Mouse (Mus musculus): ENCODE measurements around the gene Exosc1.

Gene Exosc1

DNA sequence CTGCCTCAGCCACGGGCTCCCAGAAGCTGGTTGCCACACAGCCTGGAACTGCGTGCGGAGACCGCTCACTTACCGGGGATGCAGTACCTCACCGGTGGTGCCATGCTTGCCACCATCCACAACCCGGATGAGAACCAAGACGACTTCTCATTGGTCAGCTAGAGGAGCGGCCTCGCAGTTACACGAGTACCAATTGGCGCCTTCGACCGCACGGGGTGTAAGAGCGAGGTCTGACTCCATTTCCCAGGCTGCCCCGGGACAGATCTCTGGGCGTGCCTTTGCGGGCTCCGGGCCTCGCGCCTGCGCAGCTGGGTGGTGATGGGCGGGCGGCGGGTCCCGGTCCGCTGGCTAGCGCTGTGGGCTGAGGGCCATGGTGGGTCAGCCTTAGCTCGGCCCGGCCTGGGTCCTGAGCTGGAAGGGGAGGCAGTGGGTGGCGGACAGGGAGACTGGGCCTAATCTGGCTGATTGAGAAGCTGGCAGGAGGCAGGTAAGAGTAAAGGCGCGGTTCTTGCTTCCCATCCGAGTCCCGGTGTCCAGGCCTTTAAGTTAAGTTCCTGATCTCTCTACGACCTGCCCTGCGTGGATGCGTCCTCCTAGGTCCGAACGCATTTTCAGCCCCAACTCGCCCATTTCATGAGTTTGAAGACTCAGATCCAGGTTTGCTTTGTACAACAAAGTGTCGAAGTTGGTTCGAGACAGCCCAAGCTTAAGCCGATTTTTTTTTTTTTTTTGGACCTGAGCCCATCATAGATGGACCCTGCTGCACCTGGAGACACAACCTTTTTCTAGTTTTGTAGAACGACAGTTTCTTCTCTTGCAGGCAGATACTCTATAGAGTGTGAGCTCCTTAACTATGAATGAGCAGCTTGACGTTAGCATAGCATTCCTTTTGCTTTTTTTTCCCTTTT is at the start of gene Exosc1, which contains the start of gene Zdhhc16:
Gene Exosc1 (minus strand): TSS at position 245 of the 908 bp plus-strand sequence.
Gene Zdhhc16 (plus strand): TSS at position 302 of the 908 bp plus-strand sequence.
- DNase-seq (ENCODE audit: extremely low read depth, insufficient read length, low spot score) = peak; percentile 94

DNA sequence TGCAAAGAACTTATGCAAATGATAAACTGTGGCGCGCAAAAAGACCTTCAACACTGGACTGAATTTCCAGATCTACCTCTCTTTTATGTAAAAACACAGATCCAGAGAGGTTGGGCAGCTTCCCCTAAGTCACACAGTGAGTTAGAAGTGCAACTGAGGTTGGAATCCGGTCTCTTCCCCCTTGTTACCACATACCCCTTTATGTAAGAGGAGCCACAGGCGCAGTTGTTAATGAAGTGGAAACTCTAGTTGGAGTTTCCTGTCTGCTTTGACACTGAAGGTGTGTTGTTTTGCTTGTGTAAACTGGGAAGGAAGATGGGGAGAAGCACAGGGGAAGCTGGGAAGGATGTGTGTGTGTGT is 49.5 kb upstream of the Exosc1 start:
- DNase-seq (ENCODE audit: extremely low read depth, insufficient read length, low spot score) = peak; percentile 29

DNA sequence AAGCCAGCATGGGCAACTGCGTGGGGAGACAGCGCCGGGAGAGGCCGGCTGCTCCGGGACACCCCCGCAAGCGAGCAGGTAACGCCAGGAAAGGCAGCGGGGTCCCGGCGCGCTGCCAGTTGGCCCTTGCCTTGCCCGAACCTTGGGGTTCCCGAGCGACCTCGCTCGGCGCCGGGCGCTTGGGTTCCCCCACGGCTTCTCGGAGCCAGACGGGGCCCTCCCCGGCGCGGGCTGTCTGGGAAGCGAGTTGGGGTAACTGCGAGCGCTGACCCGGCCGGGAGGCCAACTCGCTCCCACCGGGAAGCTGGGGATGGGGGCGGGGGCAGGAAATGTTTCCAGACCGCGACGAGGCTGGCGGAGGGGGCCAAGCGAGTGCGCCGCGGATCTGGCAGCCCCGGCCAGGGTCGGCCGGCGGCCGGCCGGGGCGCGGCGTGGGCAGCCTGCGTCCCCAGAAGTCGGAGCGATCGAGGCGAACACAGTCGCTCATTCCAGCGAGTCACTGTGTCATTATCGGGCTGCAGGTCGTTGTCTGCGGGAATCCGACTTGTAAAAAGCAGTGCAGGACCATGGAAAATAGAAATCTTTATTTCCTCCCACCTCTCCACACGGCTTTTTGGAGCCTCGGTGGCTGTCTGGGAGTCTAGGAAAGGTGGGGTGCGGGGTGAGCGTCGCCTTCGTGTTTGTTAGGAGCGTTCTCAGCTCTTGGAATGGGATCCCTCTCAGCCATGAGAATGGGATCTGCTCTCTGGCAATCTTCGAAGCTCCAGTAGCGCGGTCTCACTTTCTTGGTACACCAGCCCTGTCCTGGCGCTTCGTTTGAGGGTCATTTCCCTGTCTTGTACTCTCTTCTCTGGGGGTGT is 48.9 kb upstream of the Exosc1 start:
- DNase-seq (ENCODE audit: extremely low read depth, insufficient read length, low spot score) = peak; percentile 61

- no peak for DNase-seq (ENCODE audit: extremely low read depth, insufficient read length, low spot score)
These were observed 48.3 kb upstream of the Exosc1 start, which contains the start of gene Ubtd1 for GRCm38 (mm10) chr19:41981595-41981927. Gene Ubtd1 (plus strand): TSS chr19:41981763.

DNA sequence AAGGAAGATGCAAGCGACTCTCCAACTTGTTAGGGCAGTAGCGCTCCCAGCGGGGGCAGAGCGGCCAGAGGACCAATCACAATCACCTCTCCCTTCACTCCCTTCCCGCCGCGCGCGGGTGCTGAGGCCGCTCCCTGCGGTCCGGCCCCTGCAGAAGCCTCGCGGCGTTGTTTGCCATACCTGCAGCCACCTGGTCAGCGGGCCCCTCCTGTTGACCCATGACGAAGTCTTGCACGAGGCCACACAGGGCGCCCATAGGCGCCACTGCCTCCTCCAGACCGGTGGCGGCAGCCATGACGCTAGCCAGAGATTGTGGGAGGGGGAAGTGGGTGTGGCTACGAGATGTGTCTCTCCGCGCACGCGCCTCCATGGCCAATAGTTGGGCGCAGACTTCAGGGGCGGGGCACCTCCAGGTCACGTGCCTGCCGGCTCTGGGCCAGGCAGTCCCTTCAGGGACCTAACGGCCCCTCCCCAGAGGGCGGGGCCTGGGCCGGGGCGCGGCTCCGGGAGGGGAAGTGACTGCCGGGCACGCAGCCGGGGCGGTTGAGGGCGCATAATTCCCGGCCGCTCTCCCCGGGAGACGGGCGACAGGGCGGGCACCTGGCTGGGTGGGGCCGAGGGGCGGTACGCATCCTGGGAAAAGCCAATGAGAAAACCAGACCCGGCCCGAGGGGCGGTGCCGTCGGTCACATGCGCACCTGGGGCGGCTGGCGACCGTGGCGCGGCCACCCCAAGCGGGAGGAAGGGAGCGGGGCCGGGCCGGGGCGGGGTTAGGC is 47.8 kb upstream of the Exosc1 start, which contains the start of gene Mms19:
Gene Mms19 (minus strand): TSS at position 339 of the 776 bp plus-strand sequence.
- peak; percentile 99 for DNase-seq (ENCODE audit: extremely low read depth, insufficient read length, low spot score)

GRCm38 (mm10) chr19:41980422-41980818 is 47.2 kb upstream of the Exosc1 start:
- DNase-seq (ENCODE audit: extremely low read depth, insufficient read length, low spot score) = no peak

GRCm38 (mm10) chr19:41973891-41974794 is 40.9 kb upstream of the Exosc1 start:
- DNase-seq (ENCODE audit: extremely low read depth, insufficient read length, low spot score) = no peak

GRCm38 (mm10) chr19:41969618-41970017 is 36.4 kb upstream of the Exosc1 start:
- no peak for DNase-seq (ENCODE audit: extremely low read depth, insufficient read length, low spot score)

DNA sequence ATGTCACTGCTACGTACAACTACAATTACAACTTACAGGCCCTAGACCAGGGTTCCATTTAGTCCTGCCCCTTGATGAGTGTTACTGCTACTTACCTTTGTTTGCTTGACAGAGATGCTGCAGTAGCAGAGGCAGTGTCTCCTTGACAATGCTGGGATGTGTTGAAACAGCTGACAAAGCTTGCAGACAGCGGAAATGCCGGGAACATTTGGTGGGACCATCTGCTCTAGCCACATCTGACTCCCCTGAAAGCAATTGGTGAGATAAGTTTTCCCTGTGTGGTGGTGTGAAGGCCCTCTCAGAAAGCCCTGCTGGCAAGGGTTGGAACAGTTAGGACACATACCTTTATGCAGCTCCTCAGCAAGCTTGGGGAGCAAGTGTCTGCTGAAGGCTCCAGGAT is 20.4 kb upstream of the Exosc1 start:
- DNase-seq (ENCODE audit: extremely low read depth, insufficient read length, low spot score) = no peak

DNA sequence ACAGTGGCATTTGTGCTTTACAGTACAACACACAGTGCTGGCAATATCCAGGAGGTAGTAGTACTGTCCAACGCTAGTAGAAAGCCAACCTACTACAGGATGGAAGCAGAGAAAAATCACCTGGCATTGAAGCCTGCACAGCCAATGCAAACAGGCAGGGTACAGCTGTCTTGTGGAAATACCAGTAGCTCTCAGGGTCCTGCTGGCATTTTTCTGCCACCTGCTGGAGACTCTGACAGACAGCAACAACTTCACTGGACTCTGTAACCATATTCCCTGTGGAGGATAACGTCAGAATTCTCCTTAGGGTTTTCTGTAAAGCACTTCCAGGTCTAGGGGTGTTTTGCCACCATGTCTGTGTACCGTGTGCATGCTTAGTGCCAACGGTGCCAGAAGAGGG is 19.1 kb upstream of the Exosc1 start:
- DNase-seq (ENCODE audit: extremely low read depth, insufficient read length, low spot score) = no peak

DNA sequence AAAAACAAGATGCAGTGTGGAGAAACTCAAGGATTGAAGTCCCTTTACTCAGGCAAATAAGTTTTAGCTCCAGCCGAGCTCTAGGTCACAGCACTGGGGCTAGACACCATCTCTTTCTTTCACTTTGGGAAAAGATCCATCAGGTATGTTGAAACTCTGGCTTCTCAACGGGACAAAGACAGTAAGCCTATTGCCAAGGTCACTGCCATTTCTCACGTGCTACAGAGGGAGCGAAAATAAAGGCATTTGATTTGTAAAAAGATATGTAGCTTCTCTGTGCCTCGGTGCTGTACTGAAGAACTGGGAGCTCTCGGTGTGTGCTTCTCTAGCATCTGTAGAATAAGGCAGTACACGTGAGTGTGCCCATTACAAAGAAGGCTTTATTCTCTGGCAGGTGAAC is 10.6 kb upstream of the Exosc1 start:
- no peak for DNase-seq (ENCODE audit: extremely low read depth, insufficient read length, low spot score)

- DNase-seq (ENCODE audit: extremely low read depth, insufficient read length, low spot score) = no peak
These were observed 5.3 kb upstream of the Exosc1 start for GRCm38 (mm10) chr19:41938539-41938938.

DNA sequence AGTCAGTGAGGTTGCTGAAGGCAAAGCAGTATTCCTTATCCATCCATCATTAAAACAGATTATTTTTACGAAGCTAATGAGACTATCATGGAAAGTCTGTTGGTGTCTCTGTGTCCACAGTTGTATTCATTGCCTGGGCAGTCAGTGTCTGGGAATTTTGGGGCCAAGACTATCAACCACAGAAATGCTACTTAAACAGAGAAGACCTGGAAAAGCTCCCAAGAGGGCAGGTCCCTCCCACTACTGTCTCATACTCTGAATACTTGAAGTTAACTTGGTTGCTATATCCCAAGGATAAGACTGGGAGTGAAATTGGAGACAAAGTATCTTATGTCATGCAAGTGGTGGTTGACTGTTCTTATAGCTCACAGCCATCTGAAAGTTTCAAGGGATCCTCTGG is 2.7 kb upstream of the Exosc1 start:
- DNase-seq (ENCODE audit: extremely low read depth, insufficient read length, low spot score) = no peak

- no peak for DNase-seq (ENCODE audit: extremely low read depth, insufficient read length, low spot score)
These were observed 901 bp upstream of the Exosc1 start for GRCm38 (mm10) chr19:41934124-41934523.

- DNase-seq (ENCODE audit: extremely low read depth, insufficient read length, low spot score) = no peak
These were observed 537 bp downstream of the Exosc1 start for GRCm38 (mm10) chr19:41932686-41933085.

- no peak for DNase-seq (ENCODE audit: extremely low read depth, insufficient read length, low spot score)
These were observed 12.7 kb downstream of the Exosc1 start for GRCm38 (mm10) chr19:41920412-41921067.

DNA sequence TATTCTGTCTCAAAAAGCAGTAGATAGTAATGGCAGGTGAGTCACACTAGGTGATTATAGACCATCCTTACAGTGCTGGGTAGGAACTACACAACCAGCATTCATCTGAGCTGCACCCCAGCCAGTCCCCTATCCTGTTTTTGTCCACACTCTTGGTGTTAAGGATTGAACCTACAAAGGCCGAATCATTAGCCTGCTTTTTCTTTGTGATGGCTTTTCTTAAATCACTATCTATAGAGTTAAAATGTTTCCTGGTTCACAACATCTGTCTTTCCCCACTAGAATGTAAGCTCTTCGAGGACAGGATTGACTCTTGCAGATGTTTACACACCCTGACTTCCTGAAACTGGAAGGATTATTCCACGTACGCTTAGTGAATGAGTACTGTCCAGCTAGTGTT is 13.8 kb downstream of the Exosc1 start:
- DNase-seq (ENCODE audit: extremely low read depth, insufficient read length, low spot score) = no peak

DNA sequence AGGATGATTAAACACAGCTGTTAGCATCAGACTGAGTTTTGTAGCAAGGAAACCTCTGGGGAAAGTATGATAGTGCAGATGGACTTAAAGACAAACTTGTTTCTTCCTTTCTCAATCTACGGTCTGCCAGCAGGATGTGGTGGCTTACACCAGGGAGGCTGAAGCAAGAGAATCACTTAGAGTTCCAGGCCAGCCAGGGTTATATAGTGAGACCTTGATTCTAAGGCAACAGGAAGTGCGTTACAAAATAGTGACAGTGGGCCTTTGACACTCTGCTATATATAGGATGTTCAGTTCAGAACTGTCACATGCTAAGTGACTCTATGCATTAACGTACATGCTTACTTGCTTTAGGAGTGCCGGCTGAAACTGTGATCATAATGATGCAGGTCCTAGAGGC is 16.4 kb downstream of the Exosc1 start:
- DNase-seq (ENCODE audit: extremely low read depth, insufficient read length, low spot score) = no peak

GRCm38 (mm10) chr19:41915294-41915693 is 17.9 kb downstream of the Exosc1 start:
- DNase-seq (ENCODE audit: extremely low read depth, insufficient read length, low spot score) = no peak
